Mouse (Mus musculus) lung, postnatal 14 days (tissue): ENCODE measurements around the gene Crygn.

ENCODE experiments used
- DNase-seq: peaks from one replicate; pipeline ENCODE4 v3.0.0; 2021

Gene Crygn

DNA sequence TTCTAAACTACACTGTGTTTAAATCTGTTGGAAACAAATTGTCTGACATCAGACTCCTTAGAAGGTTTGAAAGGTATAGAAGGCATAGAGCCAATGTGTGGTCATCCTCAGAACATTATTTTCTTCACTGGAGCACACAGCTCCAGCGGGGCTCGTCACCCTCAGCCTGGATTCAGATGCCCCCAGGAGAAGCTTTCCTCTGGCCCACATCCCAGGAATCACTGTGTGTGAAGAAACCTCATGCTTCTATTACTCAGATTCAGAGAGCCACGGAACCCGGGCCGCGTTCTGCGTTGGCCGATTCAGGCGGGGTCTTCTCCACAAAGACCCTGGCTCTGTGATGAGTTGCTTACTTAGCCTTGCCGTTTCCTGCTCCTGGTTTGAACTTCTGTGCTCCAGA lies 13.9 kb downstream of the Crygn start:
- DNase-seq, result no peak

- no peak for DNase-seq
Measured at GRCm38 (mm10) chr5:24741172-24741885, 16.5 kb downstream of the Crygn start.

GRCm38 (mm10) chr5:24739141-24739753 lies 18.6 kb downstream of the Crygn start:
- peak; percentile 78 for DNase-seq

DNA sequence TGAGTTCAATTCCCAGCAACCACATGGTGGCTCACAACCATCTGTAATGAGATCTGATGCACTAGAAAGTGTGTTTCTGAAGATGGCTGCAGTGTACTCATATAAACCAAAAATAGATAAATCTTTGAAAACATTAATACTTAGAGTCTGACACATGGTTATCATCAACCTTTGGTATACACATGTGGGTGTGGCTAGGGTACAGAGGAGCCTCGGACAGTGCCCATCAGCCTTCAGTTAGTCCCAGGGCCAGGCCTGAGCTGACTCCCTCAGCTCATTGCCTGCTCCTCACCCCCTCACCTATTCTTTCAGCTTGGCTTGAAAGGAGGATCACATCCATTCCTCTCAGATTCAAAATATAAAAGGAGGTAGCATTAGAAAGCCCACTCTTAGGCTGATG lies 19.3 kb downstream of the Crygn start:
- no peak for DNase-seq

- DNase-seq, result no peak
Measured at GRCm38 (mm10) chr5:24737595-24737994, 20.2 kb downstream of the Crygn start.

- DNase-seq, result no peak
Measured at GRCm38 (mm10) chr5:24733771-24734426, 23.9 kb downstream of the Crygn start.

DNA sequence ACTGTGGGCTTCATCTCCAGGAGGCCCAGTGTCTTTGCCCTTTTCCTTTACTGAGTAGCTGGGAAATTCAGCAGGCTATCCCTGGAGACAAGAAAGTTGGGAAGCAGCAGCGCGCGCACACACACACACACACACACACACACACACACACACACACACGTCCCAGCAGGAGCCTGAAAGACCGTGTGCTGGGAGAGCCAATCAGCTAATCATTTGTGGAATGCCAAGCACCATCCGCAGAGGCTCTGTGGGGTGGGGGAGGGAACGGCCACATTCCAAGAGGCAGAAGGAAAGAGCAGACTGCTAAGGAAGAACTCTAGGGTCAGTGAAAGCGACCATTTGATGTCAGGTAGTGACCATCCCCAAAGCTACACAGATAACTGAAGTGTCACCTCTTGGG lies 24.7 kb downstream of the Crygn start:
- peak; percentile 55 for DNase-seq

- no peak for DNase-seq
Measured at GRCm38 (mm10) chr5:24730986-24731385, 26.8 kb downstream of the Crygn start.

DNA sequence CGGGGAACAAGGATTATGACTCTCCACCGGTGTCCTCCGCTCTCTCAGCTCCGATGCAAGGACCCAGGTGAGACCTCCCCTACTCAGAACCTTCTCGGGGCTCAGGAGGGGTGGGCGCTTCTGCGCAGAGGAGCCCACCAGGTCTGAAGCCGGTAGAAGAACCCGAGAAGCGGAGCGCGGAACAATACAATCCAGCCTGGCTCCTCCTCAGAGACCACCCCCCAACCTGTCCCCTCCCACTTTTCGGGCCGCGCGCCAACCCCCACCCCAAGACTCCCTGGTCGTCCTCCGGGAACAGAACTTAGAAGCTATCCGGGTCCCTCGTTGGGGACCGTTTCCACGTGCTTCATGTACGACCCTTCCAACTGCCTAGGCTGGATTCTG lies 27.3 kb downstream of the Crygn start, which contains the start of gene Wdr86:
Gene Wdr86, minus strand, starts transcription at position 240 of the 384 bp plus-strand sequence.
- no peak for DNase-seq

DNA sequence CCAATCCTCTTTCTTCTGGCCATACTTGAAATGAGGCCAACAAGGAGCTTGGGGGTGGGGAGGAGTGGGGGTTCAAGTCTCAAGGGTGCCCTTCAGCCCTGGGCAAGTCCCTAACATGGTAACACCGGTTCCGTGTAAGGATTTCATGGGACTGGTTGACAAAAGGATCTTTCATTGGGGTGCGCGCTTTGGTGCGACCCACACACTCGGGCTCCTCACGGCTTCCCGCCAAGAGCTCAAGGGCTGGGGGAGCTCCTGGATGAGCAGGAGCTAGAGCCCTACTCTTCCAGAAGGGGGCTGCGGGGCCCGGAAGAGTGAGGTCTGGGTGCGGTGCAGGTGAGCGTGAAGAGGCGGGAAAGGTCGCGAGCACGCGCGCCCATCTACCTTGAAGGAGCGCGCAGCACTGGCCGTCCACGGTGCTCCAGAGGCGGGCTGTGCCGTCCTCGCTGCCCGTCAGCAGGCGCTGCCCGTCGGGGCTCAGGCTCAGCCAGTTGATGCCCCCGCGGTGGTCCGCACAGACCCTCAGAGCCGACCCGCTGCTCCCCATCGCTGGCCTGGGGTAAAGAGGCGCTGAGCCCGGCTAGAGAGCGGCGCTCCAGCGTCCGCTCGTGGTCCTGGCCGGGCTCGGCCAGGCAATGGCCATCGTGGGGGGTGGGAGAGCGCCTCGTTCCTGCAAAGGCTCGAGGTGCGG lies 27.9 kb downstream of the Crygn start:
- DNase-seq, result no peak

DNA sequence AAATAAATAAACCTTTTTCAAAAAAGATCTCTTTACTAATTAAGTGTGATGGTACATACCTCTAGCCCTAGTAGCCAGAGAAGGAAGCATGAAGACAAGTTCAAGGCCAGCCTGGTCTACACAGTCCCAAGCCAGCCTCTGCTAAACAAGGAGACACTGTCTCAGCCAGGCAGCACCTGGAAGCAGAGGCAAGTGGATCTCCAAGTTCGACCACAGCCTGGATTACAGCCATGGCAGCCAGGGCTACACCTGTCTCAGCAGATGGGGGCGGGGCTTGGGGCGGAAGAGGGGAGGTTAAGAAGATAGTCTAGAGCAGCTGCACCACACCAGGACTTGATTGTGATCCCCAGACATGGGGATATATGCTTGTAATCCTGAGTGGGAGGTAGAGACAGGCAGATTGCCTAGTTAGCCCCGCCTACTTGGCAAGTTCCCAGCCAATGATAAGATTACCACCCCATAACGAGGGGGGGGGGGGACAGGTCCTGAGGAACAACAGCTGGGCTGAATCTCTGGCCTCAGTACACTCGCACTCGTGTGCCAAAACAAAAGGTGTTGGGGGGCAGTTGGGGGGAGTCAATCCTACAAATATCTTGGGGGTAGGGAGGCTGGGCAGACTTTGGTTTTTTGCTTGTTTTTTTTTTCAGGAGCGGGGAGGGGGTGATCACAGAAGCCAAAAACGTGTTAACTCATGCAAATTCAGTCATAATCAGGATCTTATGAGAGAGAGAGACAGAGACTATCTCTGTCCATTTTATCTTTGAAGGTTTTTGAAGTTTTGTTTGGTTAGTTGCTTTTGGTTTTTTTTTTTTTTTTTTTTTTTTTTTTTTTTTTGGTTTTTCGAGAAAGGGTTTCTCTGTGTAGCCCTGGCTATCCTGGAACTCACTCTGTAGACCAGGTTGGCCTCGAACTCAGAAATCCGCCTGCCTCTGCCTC lies 30.6 kb downstream of the Crygn start:
- DNase-seq, result peak; percentile 60

- no peak for DNase-seq
Measured at GRCm38 (mm10) chr5:24725897-24726296, 31.9 kb downstream of the Crygn start.

DNA sequence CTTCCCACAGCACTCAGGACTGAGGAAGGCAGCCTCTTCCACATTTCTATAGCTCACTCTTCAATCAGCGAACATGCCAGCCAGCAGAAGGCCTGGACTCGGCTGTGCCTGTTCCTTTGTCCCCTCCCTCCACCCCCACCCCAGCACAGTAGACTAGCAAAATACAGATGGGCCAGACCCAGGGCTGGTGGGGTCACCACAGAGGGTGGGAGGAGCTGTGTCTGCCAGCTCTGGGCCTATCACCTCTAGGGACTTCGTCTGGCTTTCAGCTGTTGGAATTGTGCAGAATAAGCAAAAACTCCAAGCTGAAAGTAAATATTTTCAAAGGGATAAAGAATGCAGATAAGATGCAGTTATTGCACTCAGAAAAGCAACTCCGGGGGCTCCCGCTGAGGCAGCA lies 33.0 kb downstream of the Crygn start:
- no peak for DNase-seq

- DNase-seq, result peak; percentile 14
Measured at GRCm38 (mm10) chr5:24724270-24724634, 33.6 kb downstream of the Crygn start.

GRCm38 (mm10) chr5:24723527-24724269 lies 34.1 kb downstream of the Crygn start:
- no peak for DNase-seq

- no peak for DNase-seq
Measured at GRCm38 (mm10) chr5:24719852-24720251, 38.0 kb downstream of the Crygn start.

GRCm38 (mm10) chr5:24718076-24718475 lies 39.7 kb downstream of the Crygn start:
- no peak for DNase-seq

GRCm38 (mm10) chr5:24713987-24714386 lies 43.8 kb downstream of the Crygn start:
- DNase-seq, result no peak

GRCm38 (mm10) chr5:24713199-24713598 lies 44.6 kb downstream of the Crygn start:
- peak; percentile 42 for DNase-seq

- no peak for DNase-seq
Measured at GRCm38 (mm10) chr5:24711615-24712014, 46.2 kb downstream of the Crygn start.

- peak; percentile 66 for DNase-seq
Measured at GRCm38 (mm10) chr5:24709962-24710361, 47.8 kb downstream of the Crygn start.

DNA sequence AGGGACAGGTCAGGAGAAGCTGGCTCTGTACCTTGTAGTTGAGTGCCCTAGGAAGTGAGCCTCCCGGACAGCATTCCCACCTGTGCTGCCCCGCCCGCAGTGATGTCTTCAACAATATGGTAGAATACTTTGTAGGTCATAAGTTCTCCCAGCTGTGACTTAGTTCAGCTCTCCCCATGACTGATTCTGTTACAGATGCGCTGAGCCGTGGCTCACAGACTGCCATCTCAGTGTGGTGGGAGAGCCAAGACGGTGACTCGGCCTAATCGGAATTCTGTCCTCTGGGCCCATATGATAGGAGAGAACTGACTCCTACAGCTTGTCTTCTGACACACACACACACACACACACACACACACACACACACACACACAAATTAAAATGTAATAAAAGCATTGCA lies 53.2 kb downstream of the Crygn start:
- no peak for DNase-seq
